Mouse (Mus musculus) stomach, embryonic 16.5 days (tissue): ENCODE results near the gene Prn. TPM values are rescaled to one million over a fixed set of nuclear protein-coding genes. Genes with fewer than 3 reads are reported as not detected.

Experiments
- ATAC-seq: fragments of 200-750 bp; cut with Nextera tagmentation; 2 replicates; pipeline ENCODE4 v1.8.0; 2017; ENCODE audit warnings: moderate number of reproducible peaks, moderate TSS enrichment; ENCODE audit not compliant: insufficient read depth, low FRiP score
- H3K27ac ChIP-seq: fragments of 300-500 bp; sonication (generic); 2 replicates; pipeline ENCODE4 v1.5.1; 2014; ENCODE audit warnings: low read length
- H3K27me3 ChIP-seq: fragments of 300-500 bp; sonication (generic); 2 replicates; pipeline ENCODE4 v1.6.1; 2014; ENCODE audit warnings: low read length, control low read depth, mixed read lengths; ENCODE audit not compliant: control insufficient read depth, insufficient read depth
- H3K36me3 ChIP-seq: fragments of 300-500 bp; sonication (generic); 2 replicates; pipeline ENCODE4 v1.6.1; 2014; ENCODE audit warnings: low read length; ENCODE audit not compliant: control insufficient read depth, insufficient read depth
- H3K4me1 ChIP-seq: fragments of 300-500 bp; sonication (generic); 2 replicates; pipeline ENCODE4 v1.6.1; 2014; ENCODE audit warnings: low read length, control low read depth, mixed read lengths; ENCODE audit not compliant: control insufficient read depth, insufficient read depth
- H3K4me2 ChIP-seq: fragments of 300-500 bp; sonication (generic); 2 replicates; pipeline ENCODE4 v1.6.1; 2014; ENCODE audit warnings: low read depth, low read length, mixed read lengths
- H3K4me3 ChIP-seq: fragments of 300-500 bp; sonication (generic); replicated peaks from 2 replicates; pipeline ENCODE4 v1.5.1; 2014; ENCODE audit warnings: mild to moderate bottlenecking, low read length
- H3K9ac ChIP-seq: fragments of 300-500 bp; sonication (generic); 2 replicates; pipeline ENCODE4 v1.6.1; 2014; ENCODE audit warnings: low read length
- H3K9me3 ChIP-seq: fragments of 300-500 bp; sonication (generic); replicated peaks from 2 replicates; pipeline ENCODE4 v1.6.1; 2016; ENCODE audit warnings: low read length, control low read depth; ENCODE audit not compliant: control insufficient read depth
- WGBS: fragments of 180-500 bp; shearing (Covaris S2); extraction: QIAGEN DNeasy Blood & Tissue Kit; methylation state at CpG from one replicate; pipeline ENCODE4 v1.1.7; 2014; 5-methylcytosine and 5-hydroxymethylcytosine counted together
- polyA plus RNA-seq: library from polyadenylated mRNA; unstranded; fragments of >200 nt; fragmentation: Nextera tagmentation; extraction: Ambion mirVana; gene quantifications from 2 replicates; pipeline ENCODE4 v1.2.1, GENCODE M21; 2015

Gene Prn
- polyA plus RNA-seq, 1 experiment from 2014 or later: not detected

DNA sequence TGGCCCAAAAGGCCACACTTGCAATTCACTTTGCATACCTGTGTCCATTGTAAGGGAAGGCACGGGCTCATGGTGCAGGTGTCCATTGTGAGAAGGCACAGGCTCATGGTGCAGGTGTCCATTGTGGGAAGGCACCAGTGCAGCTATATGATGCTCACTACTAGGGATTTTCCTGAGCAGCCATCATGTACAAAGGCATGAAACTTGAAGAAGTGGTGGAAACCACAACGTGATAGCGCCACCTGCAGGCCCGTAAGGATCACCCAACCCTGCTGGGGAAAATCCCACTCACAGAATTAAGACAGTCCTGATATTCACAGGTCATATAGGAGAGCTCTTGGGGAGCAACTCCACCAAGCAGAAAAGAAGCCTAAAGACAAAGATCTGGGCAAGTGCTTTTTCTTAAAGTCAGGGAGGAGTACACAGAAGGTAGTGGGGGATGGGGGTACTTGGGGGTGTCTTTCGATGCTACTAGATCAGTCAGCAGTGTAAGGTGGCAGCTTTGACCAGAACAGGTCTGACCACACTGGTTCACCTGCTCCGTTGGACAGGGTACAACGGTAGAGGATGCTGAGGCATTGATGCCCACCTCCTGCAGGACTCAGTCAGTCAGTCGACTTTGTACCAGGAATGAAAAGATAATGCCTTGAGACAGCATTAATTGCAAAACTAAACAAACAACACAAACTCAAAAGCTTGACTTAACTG lies 29.8 kb downstream of the Prn start:
- H3K27ac ChIP-seq: no peak overlapping the region
- H3K4me1 ChIP-seq: peaks cover 3% of the 10 kb centered on the region; the same call in 1 of the 2 replicates
- H3K9me3 ChIP-seq: no peaks in the 10 kb centered on the region
- no peaks in the 10 kb centered on the region for H3K36me3 ChIP-seq
- 33% methylated on average over 8 of the region's 8 CpGs for WGBS
- H3K9ac ChIP-seq: no peak overlapping the region
- ATAC-seq: 0 out of 2 replicates have a peak, but pooled peaks have one; percentile 22
- no peak overlapping the region for H3K4me2 ChIP-seq
- H3K27me3 ChIP-seq: no peaks in the 10 kb centered on the region
- no peak overlapping the region for H3K4me3 ChIP-seq

DNA sequence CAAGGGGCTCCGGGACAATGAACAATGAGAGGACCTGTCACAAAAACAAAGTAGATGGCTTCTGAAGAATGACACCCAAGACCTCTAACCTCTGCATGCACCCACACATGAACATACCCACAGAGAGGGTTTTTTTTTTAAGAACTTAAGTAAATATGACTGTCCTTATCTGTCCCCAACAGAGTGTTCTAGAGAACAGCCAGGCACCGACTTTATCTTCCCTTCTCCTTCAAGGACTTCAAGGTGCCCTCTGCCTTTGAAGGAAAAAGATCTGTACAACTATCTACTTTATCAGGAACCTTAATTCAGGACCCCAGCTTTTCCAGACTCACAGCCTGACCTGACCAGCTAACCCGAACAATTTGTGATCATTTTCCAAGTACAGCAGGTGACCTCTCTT lies 30.7 kb downstream of the Prn start:
- H3K9me3 ChIP-seq: no peaks in the 10 kb centered on the region
- no peaks in the 10 kb centered on the region for H3K36me3 ChIP-seq
- no peak overlapping the region for H3K4me2 ChIP-seq
- no peak overlapping the region for H3K9ac ChIP-seq
- H3K27me3 ChIP-seq: no peaks in the 10 kb centered on the region
- no peaks in the 10 kb centered on the region for H3K4me1 ChIP-seq
- no peak overlapping the region for H3K27ac ChIP-seq
- ATAC-seq: no peak
- WGBS: 60% methylated on average over 3 of the region's 3 CpGs
- H3K4me3 ChIP-seq: no peak overlapping the region

DNA sequence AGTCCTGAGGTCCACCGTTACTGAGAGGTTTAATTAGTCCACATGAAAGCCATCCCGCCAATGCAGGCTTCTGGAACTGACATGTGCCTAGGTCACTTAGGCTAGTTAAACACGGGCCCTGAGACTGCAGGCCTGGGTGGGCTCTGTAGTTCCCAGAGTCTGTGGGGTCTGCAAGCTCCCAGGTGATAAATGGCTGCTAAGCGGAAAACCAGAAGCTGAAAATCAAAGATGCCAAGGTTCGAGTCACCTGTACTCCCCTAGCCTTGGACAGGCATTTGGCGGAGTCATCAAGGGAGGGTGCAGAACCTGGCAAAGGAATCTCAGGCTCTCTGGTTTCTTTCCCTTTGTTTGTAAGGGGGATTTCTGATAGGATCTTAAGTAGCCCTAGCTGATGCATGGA lies 31.7 kb downstream of the Prn start:
- Histone ChIP-seq H3K36me3 (no peaks in the 10 kb centered on the region), H3K27ac (no peak overlapping the region), H3K4me2 (no peak overlapping the region), H3K4me3 (no peak overlapping the region), H3K9me3 (no peaks in the 10 kb centered on the region), H3K27me3 (no peaks in the 10 kb centered on the region), H3K9ac (no peak overlapping the region), H3K4me1 (no peaks in the 10 kb centered on the region)
- ATAC-seq: no peak
- 74% methylated on average over 6 of the region's 6 CpGs for WGBS

- Histone ChIP-seq H3K4me2 (no peak overlapping the region), H3K4me3 (no peak overlapping the region), H3K9me3 (no peaks in the 10 kb centered on the region), H3K36me3 (no peaks in the 10 kb centered on the region), H3K4me1 (no peaks in the 10 kb centered on the region), H3K9ac (no peak overlapping the region), H3K27me3 (no peaks in the 10 kb centered on the region), H3K27ac (no peak overlapping the region)
- WGBS: 13% methylated on average over 1 of the region's 1 CpGs
- no peak for ATAC-seq
Observed at GRCm38 (mm10) chr2:131944370-131944769, 34.6 kb downstream of the Prn start.

GRCm38 (mm10) chr2:131945225-131945624 lies 35.5 kb downstream of the Prn start:
- Histone ChIP-seq H3K36me3 (no peaks in the 10 kb centered on the region), H3K9me3 (no peaks in the 10 kb centered on the region), H3K4me2 (no peak overlapping the region), H3K4me3 (no peak overlapping the region), H3K9ac (no peak overlapping the region), H3K27ac (no peak overlapping the region), H3K27me3 (peaks cover 2% of the 10 kb centered on the region; the same call in 1 of the 2 replicates), H3K4me1 (no peaks in the 10 kb centered on the region)
- 63% methylated on average over 8 of the region's 8 CpGs for WGBS
- ATAC-seq: peak; percentile 39; the same call in 1 of the 2 replicates

DNA sequence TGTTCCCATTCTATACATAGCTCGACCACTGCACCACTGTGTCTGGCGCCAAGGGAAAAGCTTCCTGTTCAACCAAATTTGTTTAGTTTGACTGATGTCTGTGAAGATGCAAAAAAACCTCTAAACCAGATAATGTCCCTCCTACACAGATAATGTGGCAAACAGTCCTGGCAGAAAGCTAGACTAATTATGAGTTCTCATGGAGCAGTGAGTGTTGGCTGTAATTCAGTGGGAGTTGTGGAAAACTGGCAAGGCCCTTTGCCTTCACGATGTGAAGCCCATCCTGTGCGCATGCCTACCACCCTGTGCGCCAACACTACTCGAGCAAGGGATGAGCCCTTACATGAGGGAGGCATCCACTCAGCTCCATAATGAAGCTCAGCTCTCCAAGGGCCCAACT lies 36.0 kb downstream of the Prn start:
- no peaks in the 10 kb centered on the region for H3K9me3 ChIP-seq

GRCm38 (mm10) chr2:131946351-131946750 lies 36.6 kb downstream of the Prn start:
- Histone ChIP-seq H3K4me1 (no peaks in the 10 kb centered on the region), H3K9ac (no peak overlapping the region), H3K4me2 (no peak overlapping the region), H3K9me3 (no peaks in the 10 kb centered on the region), H3K36me3 (no peaks in the 10 kb centered on the region), H3K27me3 (peaks cover 2% of the 10 kb centered on the region; the same call in 1 of the 2 replicates), H3K4me3 (no peak overlapping the region), H3K27ac (no peak overlapping the region)
- 84% methylated on average over 16 of the region's 16 CpGs for WGBS
- ATAC-seq: no peak

More for the DNA sequence above, 36.0 kb downstream of the Prn start:
- Histone ChIP-seq H3K27ac (no peak overlapping the region), H3K9ac (no peak overlapping the region), H3K4me2 (no peak overlapping the region), H3K4me1 (no peaks in the 10 kb centered on the region), H3K27me3 (peaks cover 2% of the 10 kb centered on the region; the same call in 1 of the 2 replicates), H3K36me3 (no peaks in the 10 kb centered on the region), H3K4me3 (no peak overlapping the region)
- 82% methylated on average over 6 of the region's 6 CpGs for WGBS
- ATAC-seq: no peak

- Histone ChIP-seq H3K4me2 (no peak overlapping the region), H3K27me3 (peaks cover 8% of the 10 kb centered on the region), H3K9me3 (no peaks in the 10 kb centered on the region), H3K4me3 (no peak overlapping the region), H3K36me3 (no peaks in the 10 kb centered on the region), H3K4me1 (0 out of 2 replicates have a peak, but pooled peaks cover under 1% of the 10 kb centered on the region), H3K27ac (no peak overlapping the region), H3K9ac (no peak overlapping the region)
- ATAC-seq: no peak
- WGBS: 74% methylated on average over 3 of the region's 3 CpGs
Observed at GRCm38 (mm10) chr2:131948156-131948555, 38.4 kb downstream of the Prn start.

GRCm38 (mm10) chr2:131948916-131949639 lies 39.3 kb downstream of the Prn start:
- Histone ChIP-seq H3K27me3 (peaks cover 16% of the 10 kb centered on the region), H3K4me3 (no peak overlapping the region), H3K9me3 (no peaks in the 10 kb centered on the region), H3K36me3 (no peaks in the 10 kb centered on the region), H3K4me1 (peaks cover 4% of the 10 kb centered on the region; the same call in 1 of the 2 replicates), H3K9ac (no peak overlapping the region), H3K27ac (no peak overlapping the region), H3K4me2 (no peak overlapping the region)
- WGBS: 64% methylated on average over 11 of the region's 11 CpGs
- ATAC-seq: no peak
